Mouse (Mus musculus) cerebellum, adult 9-11 months (tissue): ENCODE results near the gene Slc15a1.
"Not testable (repeated sequence)": the region's sequence is repeated elsewhere in the genome, so short reads cannot be mapped to it uniquely, and the experiment has no call there.

Source experiments
- DNase-seq: peaks from one replicate; pipeline ENCODE4 v3.0.0; 2022

The Slc15a1 gene

GRCm38 (mm10) chr14:121450504-121451423 lies 54.3 kb downstream of the Slc15a1 start:
- DNase-seq: peak; percentile 33

GRCm38 (mm10) chr14:121446951-121447350 lies 58.1 kb downstream of the Slc15a1 start:
- DNase-seq: peak; percentile 43

- DNase-seq: no peak
These were observed 59.9 kb downstream of the Slc15a1 start for GRCm38 (mm10) chr14:121445194-121445593.

- no peak for DNase-seq
These were observed 64.2 kb downstream of the Slc15a1 start for GRCm38 (mm10) chr14:121440807-121441206.

GRCm38 (mm10) chr14:121437026-121437425 lies 68.0 kb downstream of the Slc15a1 start:
- no peak for DNase-seq

GRCm38 (mm10) chr14:121436455-121436854 lies 68.6 kb downstream of the Slc15a1 start:
- no peak for DNase-seq

GRCm38 (mm10) chr14:121435794-121436193 lies 69.3 kb downstream of the Slc15a1 start:
- no peak for DNase-seq

- no peak for DNase-seq
These were observed 73.8 kb downstream of the Slc15a1 start for GRCm38 (mm10) chr14:121431261-121431660.

- DNase-seq: no peak
These were observed 75.1 kb downstream of the Slc15a1 start for GRCm38 (mm10) chr14:121429854-121430535.

GRCm38 (mm10) chr14:121428148-121428547 lies 76.9 kb downstream of the Slc15a1 start:
- DNase-seq: no peak

- no peak for DNase-seq
These were observed 78.3 kb downstream of the Slc15a1 start for GRCm38 (mm10) chr14:121426743-121427142.

- no peak for DNase-seq
These were observed 79.9 kb downstream of the Slc15a1 start for GRCm38 (mm10) chr14:121425004-121425793.

GRCm38 (mm10) chr14:121423341-121423751 lies 81.7 kb downstream of the Slc15a1 start:
- no peak for DNase-seq

GRCm38 (mm10) chr14:121422664-121423340 lies 82.2 kb downstream of the Slc15a1 start:
- no peak for DNase-seq

- DNase-seq: no peak
These were observed 83.1 kb downstream of the Slc15a1 start for GRCm38 (mm10) chr14:121422000-121422399.

- DNase-seq: no peak
These were observed 87.5 kb downstream of the Slc15a1 start for GRCm38 (mm10) chr14:121417594-121417993.

- DNase-seq: no peak
These were observed 88.3 kb downstream of the Slc15a1 start for GRCm38 (mm10) chr14:121416626-121417319.

- no peak for DNase-seq
These were observed 90.3 kb downstream of the Slc15a1 start for GRCm38 (mm10) chr14:121414635-121415241.

- DNase-seq: not testable (repeated sequence)
These were observed 91.3 kb downstream of the Slc15a1 start for GRCm38 (mm10) chr14:121413726-121414125.
